Mouse (Mus musculus) liver, embryonic 15.5 days (tissue): Measurements from ENCODE around the gene Pheta1. TPM values are rescaled to one million over a fixed set of nuclear protein-coding genes. Genes with fewer than 3 reads are reported as not detected.

Source experiments
- ATAC-seq: fragments of 200-750 bp; cut with Nextera tagmentation; 2 replicates; pipeline ENCODE4 v1.8.0; 2017; ENCODE audit warnings: moderate number of reproducible peaks, mild to moderate bottlenecking, moderate library complexity; ENCODE audit not compliant: insufficient read depth
- H3K27ac ChIP-seq: fragments of 300-500 bp; sonication (generic); replicated peaks from 2 replicates; pipeline ENCODE4 v1.5.1; 2015; ENCODE audit warnings: mild to moderate bottlenecking, inconsistent platforms
- H3K27me3 ChIP-seq: fragments of 300-500 bp; sonication (generic); 2 replicates; pipeline ENCODE4 v1.6.1; 2015; ENCODE audit warnings: mild to moderate bottlenecking, inconsistent platforms
- H3K36me3 ChIP-seq: fragments of 300-500 bp; sonication (generic); replicated peaks from 2 replicates; pipeline ENCODE4 v1.6.1; 2015; ENCODE audit warnings: moderate library complexity, mild to moderate bottlenecking, inconsistent platforms
- H3K4me1 ChIP-seq: fragments of 300-500 bp; sonication (generic); replicated peaks from 2 replicates; pipeline ENCODE4 v1.6.1; 2015; ENCODE audit warnings: inconsistent platforms
- H3K4me2 ChIP-seq: fragments of 300-500 bp; sonication (generic); 2 replicates; pipeline ENCODE4 v1.6.1; 2015; ENCODE audit warnings: moderate library complexity, mild to moderate bottlenecking, inconsistent platforms
- H3K4me3 ChIP-seq: fragments of 300-500 bp; sonication (generic); replicated peaks from 2 replicates; pipeline ENCODE4 v1.5.1; 2015; ENCODE audit warnings: mild to moderate bottlenecking, inconsistent platforms
- H3K9ac ChIP-seq: fragments of 300-500 bp; sonication (generic); 2 replicates; pipeline ENCODE4 v1.6.1; 2015; ENCODE audit warnings: moderate library complexity, mild to moderate bottlenecking, inconsistent platforms
- H3K9me3 ChIP-seq: fragments of 300-500 bp; sonication (generic); replicated peaks from 2 replicates; pipeline ENCODE4 v1.6.1; 2016; ENCODE audit warnings: inconsistent platforms
- WGBS: fragments of 180-500 bp; shearing (Covaris S2); methylation state at CpG from one replicate; pipeline ENCODE4 v1.1.7; 2015; ENCODE audit warnings: mixed read lengths; ENCODE audit not compliant: insufficient replicate concordance; 5-methylcytosine and 5-hydroxymethylcytosine counted together
- polyA plus RNA-seq: library from polyadenylated mRNA; unstranded; fragments of >200 nt; fragmentation: Nextera tagmentation; extraction: Ambion mirVana; gene quantifications from 2 replicates; pipeline ENCODE4 v1.2.1, GENCODE M21; 2015

The Pheta1 gene
- 3.9 and 4.5 TPM in 2 replicates for polyA plus RNA-seq

DNA sequence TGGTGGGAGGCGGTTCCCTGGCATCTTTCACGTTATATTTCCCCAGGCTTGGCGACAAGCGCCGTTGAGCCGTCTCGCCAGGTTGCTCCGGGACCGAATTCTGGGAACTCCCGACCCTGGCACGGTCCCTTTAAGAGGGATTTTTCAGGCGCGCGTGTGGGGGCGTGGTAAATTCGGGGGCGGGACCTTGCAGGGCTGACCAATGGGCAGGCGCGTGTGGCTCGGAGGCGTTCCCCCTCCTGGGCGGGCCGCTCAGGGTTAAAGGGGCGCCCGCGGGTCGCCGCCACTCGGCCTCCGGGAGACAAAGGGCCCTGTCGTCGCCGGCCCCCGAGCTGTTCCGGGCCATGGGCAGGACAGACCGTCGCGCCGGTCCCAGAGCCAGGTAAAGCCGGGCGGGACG lies at the start of gene Pheta1:
Gene Pheta1 (plus strand): TSS at position 242 of the 400 bp plus-strand sequence.
- Histone ChIP-seq H3K4me1 (peaks cover 48% of the 10 kb centered on the region), H3K9me3 (no peaks in the 10 kb centered on the region), H3K4me3 (peak within 1 kb of the TSS; percentile 84), H3K27me3 (peaks cover 33% of the 10 kb centered on the region), H3K27ac (peak within 1 kb of the TSS; percentile 76), H3K36me3 (peaks cover 9% of the 10 kb centered on the region; the same call in 1 of the 2 replicates), H3K9ac (peak within 1 kb of the TSS; percentile 72), H3K4me2 (peak within 1 kb of the TSS; percentile 91)
- under 1% methylated on average over 41 of the region's 42 CpGs for WGBS
- ATAC-seq = peak; percentile 81

DNA sequence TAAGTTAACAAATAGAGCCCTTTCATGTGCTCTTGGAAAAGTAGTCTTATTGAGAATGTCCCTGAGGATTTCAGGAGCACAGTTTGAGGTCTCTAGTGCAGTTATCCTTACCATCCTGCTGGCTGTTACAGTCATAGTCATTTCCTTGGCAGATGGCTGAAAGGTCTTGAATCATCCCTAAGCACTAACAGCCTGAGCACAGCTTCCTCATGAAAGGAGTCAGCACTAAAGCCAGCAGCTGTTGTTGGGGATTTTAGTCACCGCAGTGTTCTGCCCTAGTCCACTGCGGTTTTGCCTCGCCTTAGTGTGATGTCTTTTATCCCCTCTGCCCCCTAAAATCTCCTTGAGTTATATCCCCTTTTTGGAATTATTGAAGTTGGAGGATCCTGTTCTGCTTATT lies 41.6 kb upstream of the Pheta1 start:
- ATAC-seq = no peak
- Histone ChIP-seq H3K4me3 (no peak overlapping the region), H3K9ac (no peak overlapping the region), H3K4me1 (peaks cover 11% of the 10 kb centered on the region), H3K9me3 (no peaks in the 10 kb centered on the region), H3K27ac (no peak overlapping the region), H3K4me2 (no peak overlapping the region), H3K36me3 (peaks cover 69% of the 10 kb centered on the region), H3K27me3 (no peaks in the 10 kb centered on the region)
- 79% methylated on average over 3 of the region's 3 CpGs for WGBS

- Histone ChIP-seq H3K27ac (no peak overlapping the region), H3K9ac (no peak overlapping the region), H3K36me3 (peaks cover 69% of the 10 kb centered on the region), H3K9me3 (no peaks in the 10 kb centered on the region), H3K4me1 (peaks cover 11% of the 10 kb centered on the region), H3K27me3 (no peaks in the 10 kb centered on the region), H3K4me2 (no peak overlapping the region), H3K4me3 (no peak overlapping the region)
- ATAC-seq = no peak
- WGBS = 88% methylated on average over 2 of the region's 2 CpGs
These were observed 40.6 kb upstream of the Pheta1 start for GRCm38 (mm10) chr5:121808202-121808601.

DNA sequence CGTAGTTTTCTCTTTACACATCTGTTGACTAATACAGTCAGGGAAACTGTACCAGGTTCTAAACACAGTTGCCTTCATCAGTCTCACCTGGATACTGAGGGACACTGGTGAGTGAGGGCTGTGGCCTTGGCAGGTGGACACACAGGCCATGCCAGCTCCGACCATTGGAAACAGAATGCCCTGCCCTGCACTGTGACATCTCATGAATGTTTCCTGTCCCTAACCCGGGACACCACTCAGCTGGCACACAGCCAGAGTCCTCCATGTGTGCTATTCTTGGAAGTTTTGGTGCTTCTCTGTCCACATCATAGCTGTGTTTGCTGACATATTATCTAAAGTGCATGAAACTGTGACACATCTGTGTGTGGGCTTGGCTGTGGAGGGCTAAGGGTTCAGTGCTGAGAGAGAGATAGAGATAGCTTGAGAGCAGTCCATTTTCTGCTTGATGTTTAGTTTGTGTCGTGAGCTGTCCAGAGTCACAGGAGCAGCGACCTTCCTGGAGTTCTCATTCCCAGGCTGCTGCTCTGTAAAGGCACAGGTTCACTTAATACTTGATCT lies 39.0 kb upstream of the Pheta1 start:
- H3K27me3 ChIP-seq = no peaks in the 10 kb centered on the region
- ATAC-seq = no peak
- H3K9ac ChIP-seq = no peak overlapping the region
- peaks cover 11% of the 10 kb centered on the region for H3K4me1 ChIP-seq
- 62% methylated on average over 5 of the region's 5 CpGs for WGBS
- no peaks in the 10 kb centered on the region for H3K9me3 ChIP-seq
- no peak overlapping the region for H3K27ac ChIP-seq
- H3K4me3 ChIP-seq = no peak overlapping the region
- no peak overlapping the region for H3K4me2 ChIP-seq
- peaks cover 69% of the 10 kb centered on the region for H3K36me3 ChIP-seq

DNA sequence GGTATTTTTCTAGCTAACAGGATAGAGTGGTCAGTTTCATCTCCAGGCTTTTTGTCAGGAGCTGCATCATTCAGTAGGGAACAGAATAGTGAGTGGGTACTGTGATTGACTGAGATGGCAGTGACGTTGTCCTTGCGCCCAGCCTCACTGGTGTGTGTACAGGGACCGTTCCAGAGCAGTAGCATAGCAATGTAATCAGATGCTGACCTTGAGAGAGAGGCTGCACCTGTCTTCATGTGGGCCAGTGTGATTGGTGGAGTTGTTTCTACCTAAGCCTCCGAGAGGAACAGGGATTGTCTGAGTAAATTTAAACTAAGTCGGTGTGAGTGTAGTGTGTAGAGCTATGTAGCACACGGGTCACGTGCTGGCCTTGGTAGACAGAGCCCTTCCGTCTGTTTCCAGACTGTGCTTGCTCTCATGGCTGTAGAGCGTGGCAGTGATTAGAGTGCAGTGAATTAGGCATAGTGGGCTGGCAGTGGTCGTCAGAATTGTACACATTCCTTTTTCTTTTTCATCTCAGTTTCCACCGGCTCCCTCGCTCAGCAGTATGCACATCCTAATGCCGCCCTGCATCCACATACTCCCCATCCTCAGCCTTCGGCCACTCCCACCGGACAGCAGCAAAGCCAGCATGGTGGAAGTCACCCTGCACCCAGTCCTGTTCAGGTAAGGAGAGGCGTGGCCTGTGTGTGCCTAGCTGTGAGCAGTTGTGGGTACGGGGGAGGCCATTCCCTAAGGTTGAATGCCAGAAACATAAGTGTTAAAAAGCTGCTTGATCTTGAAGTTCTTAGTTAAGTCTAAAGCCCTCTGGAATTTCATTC lies 38.2 kb upstream of the Pheta1 start:
- Histone ChIP-seq H3K9ac (no peak overlapping the region), H3K4me2 (no peak overlapping the region), H3K4me3 (no peak overlapping the region), H3K9me3 (no peaks in the 10 kb centered on the region), H3K27ac (no peak overlapping the region), H3K27me3 (no peaks in the 10 kb centered on the region), H3K36me3 (peaks cover 70% of the 10 kb centered on the region), H3K4me1 (peaks cover 11% of the 10 kb centered on the region)
- WGBS = 84% methylated on average over 17 of the region's 17 CpGs
- no peak for ATAC-seq

DNA sequence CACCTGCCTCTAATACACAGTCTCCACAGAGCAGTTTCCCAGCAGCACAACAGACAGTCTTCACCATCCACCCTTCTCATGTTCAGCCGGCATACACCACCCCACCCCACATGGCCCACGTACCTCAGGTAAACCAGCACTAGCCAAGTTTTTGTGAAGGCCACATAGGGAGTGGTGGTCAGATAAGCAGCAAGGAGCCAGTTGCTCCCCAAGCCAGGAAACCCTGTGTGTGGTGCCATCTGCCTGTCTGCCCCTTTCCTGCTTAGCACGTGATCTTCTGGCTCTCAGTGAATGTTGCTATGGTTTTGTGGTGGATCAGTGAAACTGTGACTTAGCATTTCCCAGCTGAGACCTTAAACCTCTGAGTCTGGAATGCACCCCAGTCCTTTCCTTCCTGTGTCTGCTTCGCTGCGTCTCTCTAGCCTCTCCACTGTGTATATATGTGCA lies 37.3 kb upstream of the Pheta1 start:
- Histone ChIP-seq H3K9me3 (no peaks in the 10 kb centered on the region), H3K4me3 (no peak overlapping the region), H3K4me2 (no peak overlapping the region), H3K9ac (no peak overlapping the region), H3K4me1 (peaks cover 11% of the 10 kb centered on the region), H3K36me3 (peaks cover 72% of the 10 kb centered on the region), H3K27me3 (no peaks in the 10 kb centered on the region), H3K27ac (no peak overlapping the region)
- 49% methylated on average over 5 of the region's 5 CpGs for WGBS
- ATAC-seq = no peak

GRCm38 (mm10) chr5:121812526-121813243 lies 36.1 kb upstream of the Pheta1 start:
- H3K27ac ChIP-seq = no peak overlapping the region
- peaks cover 74% of the 10 kb centered on the region for H3K36me3 ChIP-seq
- H3K4me1 ChIP-seq = peaks cover 11% of the 10 kb centered on the region
- no peak overlapping the region for H3K4me3 ChIP-seq
- no peak overlapping the region for H3K4me2 ChIP-seq
- H3K9ac ChIP-seq = no peak overlapping the region
- no peaks in the 10 kb centered on the region for H3K9me3 ChIP-seq
- 68% methylated on average over 7 of the region's 7 CpGs for WGBS
- H3K27me3 ChIP-seq = no peaks in the 10 kb centered on the region
- no peak for ATAC-seq

DNA sequence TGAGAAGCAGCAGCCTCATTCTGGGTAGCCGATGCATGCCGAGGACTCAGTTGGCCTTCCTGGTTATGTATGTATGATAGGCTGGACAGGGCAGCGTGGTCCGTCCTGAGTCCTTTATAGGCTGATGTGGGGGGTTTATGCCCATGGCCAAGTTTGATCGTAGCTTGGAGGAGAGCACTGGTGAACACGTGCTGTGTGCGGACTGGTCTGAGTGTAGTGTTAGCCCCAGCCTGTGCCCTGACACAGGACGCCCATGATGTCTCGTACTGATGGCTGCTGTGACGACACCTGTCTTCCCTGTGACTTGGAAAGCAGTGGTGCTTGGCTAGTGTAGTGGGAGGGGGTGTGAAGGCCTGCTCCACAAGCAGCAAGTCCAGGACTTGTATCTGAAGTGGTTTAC lies 35.0 kb upstream of the Pheta1 start:
- WGBS = 88% methylated on average over 10 of the region's 10 CpGs
- H3K4me2 ChIP-seq = no peak overlapping the region
- H3K4me1 ChIP-seq = peaks cover 11% of the 10 kb centered on the region
- H3K27ac ChIP-seq = no peak overlapping the region
- ATAC-seq = no peak
- no peak overlapping the region for H3K9ac ChIP-seq
- H3K27me3 ChIP-seq = no peaks in the 10 kb centered on the region
- H3K36me3 ChIP-seq = peaks cover 84% of the 10 kb centered on the region
- no peak overlapping the region for H3K4me3 ChIP-seq
- no peaks in the 10 kb centered on the region for H3K9me3 ChIP-seq

DNA sequence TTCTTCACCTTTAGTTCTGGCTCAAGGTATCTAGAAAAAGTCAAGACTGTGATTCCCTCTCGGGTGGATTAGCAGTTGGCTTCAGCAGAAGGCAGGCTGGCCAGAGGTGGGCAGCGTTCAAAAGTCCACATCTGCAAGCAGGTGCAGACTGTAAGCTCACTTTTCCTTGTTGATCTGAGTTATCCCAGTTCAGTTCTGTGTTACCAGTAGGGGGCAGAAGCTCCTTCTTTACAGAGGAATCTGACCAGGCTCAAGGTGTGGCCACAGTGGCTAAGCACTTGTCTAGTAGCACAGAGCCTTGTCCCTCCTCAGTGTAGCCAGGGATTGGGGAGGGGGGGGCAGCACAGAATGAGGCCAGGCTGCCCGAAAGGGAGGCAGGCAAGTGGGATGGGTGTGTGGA lies 33.7 kb upstream of the Pheta1 start:
- 51% methylated on average over 3 of the region's 3 CpGs for WGBS
- Histone ChIP-seq H3K9ac (no peak overlapping the region), H3K27me3 (no peaks in the 10 kb centered on the region), H3K36me3 (peaks cover 97% of the 10 kb centered on the region), H3K4me2 (no peak overlapping the region), H3K9me3 (no peaks in the 10 kb centered on the region), H3K4me1 (peaks cover 12% of the 10 kb centered on the region), H3K27ac (no peak overlapping the region), H3K4me3 (no peak overlapping the region)
- no peak for ATAC-seq

- Histone ChIP-seq H3K4me2 (no peak overlapping the region), H3K27ac (no peak overlapping the region), H3K27me3 (no peaks in the 10 kb centered on the region), H3K4me1 (peaks cover 20% of the 10 kb centered on the region), H3K9me3 (no peaks in the 10 kb centered on the region), H3K4me3 (no peak overlapping the region), H3K36me3 (peaks cover 98% of the 10 kb centered on the region), H3K9ac (no peak overlapping the region)
- ATAC-seq = no peak
- 79% methylated on average over 8 of the region's 8 CpGs for WGBS
These were observed 32.9 kb upstream of the Pheta1 start for GRCm38 (mm10) chr5:121815867-121816380.

DNA sequence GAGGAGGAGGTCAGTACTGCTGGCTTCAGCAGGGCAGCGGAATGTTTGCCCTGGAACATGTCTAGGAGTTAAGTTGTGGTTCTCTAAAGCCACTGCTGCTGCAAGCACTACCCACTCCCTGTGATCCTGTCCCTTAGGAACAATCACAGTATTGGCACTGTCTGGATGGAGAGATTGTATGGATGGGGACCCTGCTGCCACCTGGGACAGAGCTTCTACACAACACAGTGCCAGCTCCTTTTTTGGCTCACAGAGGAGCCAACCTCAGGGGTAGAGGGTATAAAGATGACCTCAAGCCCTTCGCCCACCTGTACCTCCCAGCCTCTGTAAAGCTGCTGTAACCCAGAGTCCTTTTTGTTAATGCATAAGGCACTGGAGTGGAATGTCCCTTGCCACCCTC lies 32.2 kb upstream of the Pheta1 start:
- no peaks in the 10 kb centered on the region for H3K9me3 ChIP-seq
- 82% methylated on average over 2 of the region's 2 CpGs for WGBS
- no peak for ATAC-seq
- H3K27me3 ChIP-seq = no peaks in the 10 kb centered on the region
- H3K4me1 ChIP-seq = peaks cover 19% of the 10 kb centered on the region
- no peak overlapping the region for H3K4me2 ChIP-seq
- H3K9ac ChIP-seq = no peak overlapping the region
- H3K27ac ChIP-seq = no peak overlapping the region
- no peak overlapping the region for H3K4me3 ChIP-seq
- H3K36me3 ChIP-seq = peaks cover 98% of the 10 kb centered on the region
